8 mouse cellular contexts compared by ENCODE assay signal in genomic region chr15:102295633-102296367, GRCm38 (mm10). TPM values are rescaled to one million over a fixed set of nuclear protein-coding genes. Genes with fewer than 3 reads are reported as not detected.
DNase-seq lines count a peak whose midpoint lies in the region; ATAC-seq and TF ChIP-seq lines count a peak whose summit lies in the region.

Gene Espl1, plus strand, starts transcription at chr15:102296266.

- H3K4me2 ChIP-seq in heart, embryonic 12.5 days, result peak within 1 kb of the TSS; percentile 96
- peak within 1 kb of the TSS; percentile 96 for H3K4me2 ChIP-seq in kidney, postnatal 0 days (ENCODE audit: low read length)
- peak within 1 kb of the TSS; percentile 68 for H3K4me2 ChIP-seq in liver, embryonic 11.5 days
- H3K4me2 ChIP-seq in stomach, embryonic 14.5 days (replicated peaks; ENCODE audit: low read depth, low read length), result peak within 1 kb of the TSS; percentile 69

- ATAC-seq in erythroblast, adult 5-6 weeks (replicated peaks; ENCODE audit: low FRiP score, poor library complexity, severe bottlenecking), result peak; percentile 98
- peak; percentile 97 for ATAC-seq in heart, embryonic 12.5 days (ENCODE audit: insufficient number of reproducible peaks, low FRiP score)
- peak; percentile 98 for ATAC-seq in kidney, postnatal 0 days (replicated peaks; ENCODE audit: low FRiP score, low read depth)
- peak; percentile 98 for ATAC-seq in liver, embryonic 11.5 days (replicated peaks; ENCODE audit: low FRiP score)
- ATAC-seq in stomach, embryonic 14.5 days (ENCODE audit: insufficient number of reproducible peaks, insufficient read depth, low FRiP score, low read depth), result peak; percentile 97

- no peak within 1 kb of the TSS for H3K27ac ChIP-seq in heart, embryonic 12.5 days (ENCODE audit: poor library complexity, severe bottlenecking)
- H3K27ac ChIP-seq in kidney, postnatal 0 days, result no peak within 1 kb of the TSS
- peak within 1 kb of the TSS; percentile 46; the same call in 1 of the 2 replicates for H3K27ac ChIP-seq in liver, embryonic 11.5 days (ENCODE audit: low read depth, low read length)
- H3K27ac ChIP-seq in stomach, embryonic 14.5 days (ENCODE audit: low read length), result no peak within 1 kb of the TSS

- peaks cover 16% of the 10 kb centered on the region; the same call in 1 of the 2 replicates for H3K4me1 ChIP-seq in heart, embryonic 12.5 days (replicated peaks)
- no peaks in the 10 kb centered on the region for H3K4me1 ChIP-seq in kidney, postnatal 0 days (replicated peaks; ENCODE audit: insufficient read depth, low read length)
- peaks cover 3% of the 10 kb centered on the region for H3K4me1 ChIP-seq in liver, embryonic 11.5 days (replicated peaks; ENCODE audit: control insufficient read depth, insufficient read depth, low read length)
- H3K4me1 ChIP-seq in stomach, embryonic 14.5 days (ENCODE audit: control insufficient read depth, insufficient read depth, low read length), result 0 out of 2 replicates have a peak, but pooled peaks cover 3% of the 10 kb centered on the region

- peak within 1 kb of the TSS; percentile 82 for H3K4me3 ChIP-seq in heart, embryonic 12.5 days
- peak within 1 kb of the TSS; percentile 65 for H3K4me3 ChIP-seq in kidney, postnatal 0 days (replicated peaks; ENCODE audit: low read depth, low read length)
- H3K4me3 ChIP-seq in liver, embryonic 11.5 days (ENCODE audit: low read depth, low read length), result peak within 1 kb of the TSS; percentile 72
- H3K4me3 ChIP-seq in stomach, embryonic 14.5 days (ENCODE audit: low read depth, low read length), result peak within 1 kb of the TSS; percentile 69

- H3K36me3 ChIP-seq in heart, embryonic 12.5 days, result peaks cover 28% of the 10 kb centered on the region
- peaks cover 7% of the 10 kb centered on the region; the same call in 1 of the 2 replicates for H3K36me3 ChIP-seq in kidney, postnatal 0 days (ENCODE audit: insufficient read depth, low read length)
- peaks cover 20% of the 10 kb centered on the region for H3K36me3 ChIP-seq in liver, embryonic 11.5 days (ENCODE audit: control insufficient read depth, insufficient read depth, low read length)
- peaks cover 23% of the 10 kb centered on the region for H3K36me3 ChIP-seq in stomach, embryonic 14.5 days (ENCODE audit: control insufficient read depth, insufficient read depth, low read length)

- H3K27me3 ChIP-seq in heart, embryonic 12.5 days (replicated peaks), result no peaks in the 10 kb centered on the region
- H3K27me3 ChIP-seq in kidney, postnatal 0 days (ENCODE audit: insufficient read depth, low read length), result no peaks in the 10 kb centered on the region
- H3K27me3 ChIP-seq in liver, embryonic 11.5 days (replicated peaks; ENCODE audit: control insufficient read depth, insufficient read depth, low read length), result no peaks in the 10 kb centered on the region
- no peaks in the 10 kb centered on the region for H3K27me3 ChIP-seq in stomach, embryonic 14.5 days (ENCODE audit: control insufficient read depth, insufficient read depth, low read length)

- peak; percentile 96 to 97 for DNase-seq in B cell, adult 2 months
- peak; percentile 95 for DNase-seq in brain, adult 2 months (ENCODE audit: low read depth, low spot score)
- DNase-seq in kidney, postnatal 0 days (ENCODE audit: low spot score), result peak; percentile 98
- peak; percentile 93 for DNase-seq in liver, embryonic 11.5 days (ENCODE audit: low spot score)
- peak; percentile 92 for DNase-seq in naive thymus-derived CD4-positive, alpha-beta T cell, adult 2 months (ENCODE audit: low read depth)

- peak within 1 kb of the TSS; percentile 72 for H3K9ac ChIP-seq in heart, embryonic 12.5 days
- H3K9ac ChIP-seq in kidney, postnatal 0 days (ENCODE audit: low read depth, low read length), result peak within 1 kb of the TSS; percentile 56
- H3K9ac ChIP-seq in liver, embryonic 11.5 days (ENCODE audit: low read depth, low read length), result peak within 1 kb of the TSS; percentile 72
- peak within 1 kb of the TSS; percentile 37 for H3K9ac ChIP-seq in stomach, embryonic 14.5 days (replicated peaks; ENCODE audit: low read depth, low read length)

- TF ChIP-seq CTCF in kidney, postnatal 0 days (IDR thresholded peaks at IDR 0.05; ENCODE audit: low read depth), result no peak

- H3K9me3 ChIP-seq in heart, embryonic 12.5 days (replicated peaks), result no peaks in the 10 kb centered on the region
- no peaks in the 10 kb centered on the region for H3K9me3 ChIP-seq in kidney, postnatal 0 days (replicated peaks; ENCODE audit: low read length)
- no peaks in the 10 kb centered on the region for H3K9me3 ChIP-seq in liver, embryonic 11.5 days (ENCODE audit: control insufficient read depth, low read length)
- no peaks in the 10 kb centered on the region for H3K9me3 ChIP-seq in stomach, embryonic 14.5 days (ENCODE audit: control insufficient read depth, low read depth, low read length)

- 7% methylated on average over 25 of the region's 25 CpGs for WGBS in heart, embryonic 12.5 days
- 7% methylated on average over 25 of the region's 25 CpGs for WGBS in kidney, postnatal 0 days
- WGBS in liver, embryonic 11.5 days, result 7% methylated on average over 25 of the region's 25 CpGs
- 7% methylated on average over 25 of the region's 25 CpGs for WGBS in stomach, embryonic 14.5 days

RNA-seq across cellular contexts. Expression of gene Espl1, which starts in this region (rescaled TPM):
- total RNA-seq in erythroblast, adult 5-6 weeks (2015; ENCODE audit: low replicate concordance), result 4.8 and 10.9 TPM in 2 replicates
- 29.3 and 37.1 TPM in 2 replicates for total RNA-seq in erythroblast, adult 5-6 weeks (2017; ENCODE audit: low replicate concordance)
- polyA plus RNA-seq in heart, embryonic 12.5 days (2016; fragmentation: Nextera tagmentation; extraction: Ambion mirVana), result 24.0 and 26.1 TPM in 2 replicates
- 6.1 and 7.5 TPM in 2 replicates for polyA plus RNA-seq in kidney, postnatal 0 days (2015; fragmentation: Nextera tagmentation; extraction: Ambion mirVana)
- 50.6 and 54.2 TPM in 2 replicates for polyA plus RNA-seq in liver, embryonic 11.5 days (2014; fragmentation: Nextera tagmentation; extraction: Ambion mirVana)
- polyA plus RNA-seq in stomach, embryonic 14.5 days (2014; fragmentation: Nextera tagmentation; extraction: Ambion mirVana), result 25.4 and 28.6 TPM in 2 replicates
